Mouse (Mus musculus): Measurements from ENCODE around the gene Pou2f2. TPM values are rescaled to one million over a fixed set of nuclear protein-coding genes. Genes with fewer than 3 reads are reported as not detected.
A peak's percentile ranks its signal among the peaks of the same experiment; 100 is the strongest.

Gene Pou2f2
- total RNA-seq, 2 experiments from 2014 or later, result 6.9 to 8.1 TPM

- DNase-seq (ENCODE audit: low spot score in 2 of 2), result peak; percentile 75 to 92
Observed at GRCm38 (mm10) chr7:25105411-25106160, 73.9 kb downstream of the Pou2f2 start.

GRCm38 (mm10) chr7:25099581-25099980 is 79.9 kb downstream of the Pou2f2 start:
- no peak for DNase-seq (ENCODE audit: low spot score in 2 of 2)

GRCm38 (mm10) chr7:25098169-25098568 is 81.4 kb downstream of the Pou2f2 start:
- no peak for DNase-seq (ENCODE audit: low spot score in 2 of 2)

GRCm38 (mm10) chr7:25089875-25090274 is 89.7 kb downstream of the Pou2f2 start:
- no peak for DNase-seq (ENCODE audit: low spot score in 2 of 2)

- no peak for DNase-seq (ENCODE audit: low spot score in 2 of 2)
Observed at GRCm38 (mm10) chr7:25088968-25089367, 90.6 kb downstream of the Pou2f2 start.

GRCm38 (mm10) chr7:25088531-25088930 is 91.0 kb downstream of the Pou2f2 start:
- no peak for DNase-seq (ENCODE audit: low spot score in 2 of 2)

GRCm38 (mm10) chr7:25087972-25088371 is 91.6 kb downstream of the Pou2f2 start:
- no peak for DNase-seq (ENCODE audit: low spot score in 2 of 2)

GRCm38 (mm10) chr7:25087256-25087912 is 92.1 kb downstream of the Pou2f2 start:
- DNase-seq (ENCODE audit: low spot score in 2 of 2), result no peak

- no peak for DNase-seq (ENCODE audit: low spot score in 2 of 2)
Observed at GRCm38 (mm10) chr7:25086656-25087055, 92.9 kb downstream of the Pou2f2 start.

- DNase-seq (ENCODE audit: low spot score in 2 of 2), result no peak
Observed at GRCm38 (mm10) chr7:25084621-25085020, 94.9 kb downstream of the Pou2f2 start.

- DNase-seq (ENCODE audit: low spot score in 2 of 2), result peak in 1 of 2 experiments; percentile 60
Observed at GRCm38 (mm10) chr7:25082510-25082909, 97.0 kb downstream of the Pou2f2 start.

- no peak for DNase-seq (ENCODE audit: low spot score in 2 of 2)
Observed at GRCm38 (mm10) chr7:25080431-25080830, 99.1 kb downstream of the Pou2f2 start.

- no peak for DNase-seq (ENCODE audit: low spot score in 2 of 2)
Observed at GRCm38 (mm10) chr7:25079496-25080026, 100.0 kb downstream of the Pou2f2 start.

GRCm38 (mm10) chr7:25077414-25077755 is 102.1 kb downstream of the Pou2f2 start:
- no peak for DNase-seq (ENCODE audit: low spot score in 2 of 2)

- peak; percentile 99 for DNase-seq (ENCODE audit: low spot score in 2 of 2)
Observed at GRCm38 (mm10) chr7:25076663-25077413, 102.7 kb downstream of the Pou2f2 start.

- DNase-seq (ENCODE audit: low spot score in 2 of 2), result no peak
Observed at GRCm38 (mm10) chr7:25076296-25076662, 103.2 kb downstream of the Pou2f2 start.

- peak; percentile 47 to 60 for DNase-seq (ENCODE audit: low spot score in 2 of 2)
Observed at GRCm38 (mm10) chr7:25073924-25074323, 105.6 kb downstream of the Pou2f2 start.

GRCm38 (mm10) chr7:25072716-25073390 is 106.7 kb downstream of the Pou2f2 start:
- peak; percentile 53 to 66 for DNase-seq (ENCODE audit: low spot score in 2 of 2)

- DNase-seq (ENCODE audit: low spot score in 2 of 2), result no peak
Observed at GRCm38 (mm10) chr7:25071979-25072715, 107.4 kb downstream of the Pou2f2 start, which contains the start of the genes Grik5 and Zfp574. Gene Grik5 (minus strand): TSS chr7:25072346. Gene Zfp574 (plus strand): TSS chr7:25072567.

GRCm38 (mm10) chr7:25068724-25069123 is 110.8 kb downstream of the Pou2f2 start:
- peak; percentile 78 to 81 for DNase-seq (ENCODE audit: low spot score in 2 of 2)
